Mouse (Mus musculus): ENCODE measurements at regions not wholly inside any gene's neighbourhood (a gene's known extent, or its start where the extent isn't known, plus 50 kb on each side); places are given as distances from the start of the nearest gene placed in this dataset.

DNA sequence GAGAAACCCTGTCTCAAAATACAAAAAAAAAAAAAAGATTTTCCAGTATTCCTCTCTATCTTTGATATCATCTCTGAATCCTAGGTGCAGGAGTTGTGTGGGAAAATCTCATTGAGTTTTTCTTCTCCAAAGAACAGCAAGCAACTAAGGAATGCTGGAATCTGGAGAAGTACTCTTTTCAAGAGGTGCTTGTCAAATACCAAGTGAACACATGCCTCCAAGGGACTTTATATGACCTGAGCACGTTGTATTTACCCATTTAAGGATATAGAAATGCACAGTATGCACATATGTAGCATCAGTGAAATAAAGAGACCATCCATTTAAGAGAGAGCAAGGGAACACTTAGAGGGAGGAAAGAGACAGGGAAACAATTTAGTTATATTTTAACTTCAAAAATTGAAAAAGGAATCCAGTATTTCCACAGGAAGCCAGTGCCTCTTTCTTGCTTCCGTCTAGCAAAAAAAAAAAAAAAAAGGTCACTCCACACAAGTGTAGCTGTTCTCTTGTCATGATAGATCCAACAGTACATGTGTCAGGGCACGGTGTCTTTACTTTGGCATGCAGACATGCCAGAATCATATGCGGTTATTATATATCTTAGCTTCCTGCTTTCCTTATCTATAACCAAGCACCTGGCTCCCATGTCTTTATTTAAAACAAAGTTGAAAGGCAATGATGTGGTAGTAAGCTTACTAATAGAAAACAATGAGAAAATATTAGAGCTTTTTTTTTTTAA lies 212.1 kb upstream of the Etaa1 start:
- no peak for DNase-seq (ENCODE audit: low spot score in 2 of 2)

DNA sequence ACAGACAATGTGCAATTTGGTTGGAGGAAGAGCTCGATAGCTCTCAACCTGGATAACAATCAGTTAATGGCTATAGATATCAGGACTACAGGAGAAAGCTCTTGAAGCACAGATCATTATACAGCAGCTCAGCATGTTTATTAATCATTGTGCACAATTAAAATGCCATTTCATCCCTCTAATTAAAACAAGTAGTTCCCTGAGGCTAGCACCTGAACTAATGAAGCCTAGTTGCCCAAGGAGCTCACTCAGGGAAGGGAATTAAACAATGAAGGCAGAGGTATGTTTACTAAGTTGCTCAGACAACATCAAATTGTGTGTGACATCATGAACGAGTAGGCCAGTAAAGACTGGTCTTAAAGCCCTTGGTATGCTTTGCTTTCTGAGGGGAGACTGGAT lies 210.3 kb upstream of the Etaa1 start:
- DNase-seq (ENCODE audit: low spot score in 2 of 2): no peak

DNA sequence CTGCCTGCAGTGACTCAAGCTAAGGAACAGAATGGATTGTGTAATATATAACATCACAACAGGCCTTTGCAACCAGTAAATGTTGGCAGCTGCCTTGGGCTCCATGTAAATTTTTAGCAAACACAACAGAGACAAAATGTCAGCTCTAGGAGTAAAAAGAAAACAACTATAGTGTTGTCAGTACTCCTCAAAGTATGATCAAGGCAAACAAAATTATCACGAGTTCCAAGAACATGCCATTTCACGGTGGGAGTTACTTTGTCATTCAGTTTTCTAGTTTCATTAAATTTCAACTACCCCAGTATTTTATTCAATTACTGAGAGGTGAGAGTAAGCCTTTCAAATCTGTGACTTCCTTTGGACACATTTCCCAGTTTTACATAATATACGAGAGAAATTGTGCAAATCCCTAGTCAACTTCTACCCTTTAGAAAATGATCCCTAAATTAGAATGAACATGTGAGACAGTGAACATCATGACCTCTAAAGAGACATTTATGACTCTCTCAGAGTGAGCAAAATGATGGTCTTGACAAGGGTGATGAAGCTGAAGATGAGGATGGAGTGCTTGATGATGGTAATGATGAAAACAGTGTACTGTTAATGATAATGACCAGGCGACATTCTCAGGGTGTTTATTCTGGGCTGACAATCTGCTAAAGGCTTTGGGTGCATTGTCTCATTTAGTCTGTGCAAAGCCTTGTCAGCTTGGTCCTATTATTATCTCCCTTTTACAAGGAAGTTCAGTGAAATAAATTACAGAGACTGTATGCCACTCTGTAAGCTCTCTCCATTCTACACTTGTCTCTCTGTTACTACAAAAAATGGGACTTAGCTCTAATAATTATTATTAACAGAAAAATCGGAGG lies 209.7 kb upstream of the Etaa1 start:
- DNase-seq (ENCODE audit: low spot score in 2 of 2): no peak

DNA sequence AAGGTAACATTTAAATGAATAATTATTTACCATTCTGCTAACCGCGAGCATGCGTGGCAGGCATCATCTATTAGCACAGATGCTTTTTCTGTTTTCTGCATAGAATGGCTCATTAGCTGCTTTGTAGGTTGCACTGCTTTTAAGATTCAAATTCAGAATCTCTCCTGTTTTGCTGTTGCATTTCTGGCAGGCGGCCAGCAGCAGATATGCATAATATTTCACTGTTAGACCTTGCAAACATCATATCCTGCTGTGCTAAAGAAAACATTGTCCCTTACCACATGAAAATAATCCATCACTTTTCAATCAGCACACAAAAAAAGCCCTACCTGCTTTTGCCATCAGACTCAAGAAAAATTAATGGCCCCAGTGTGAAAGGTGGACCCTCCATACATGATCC lies 202.8 kb upstream of the Etaa1 start:
- DNase-seq (ENCODE audit: low spot score in 2 of 2): no peak

GRCm38 (mm10) chr11:18151788-18152563 lies 198.3 kb upstream of the Etaa1 start:
- no peak for DNase-seq (ENCODE audit: low spot score in 2 of 2)

DNA sequence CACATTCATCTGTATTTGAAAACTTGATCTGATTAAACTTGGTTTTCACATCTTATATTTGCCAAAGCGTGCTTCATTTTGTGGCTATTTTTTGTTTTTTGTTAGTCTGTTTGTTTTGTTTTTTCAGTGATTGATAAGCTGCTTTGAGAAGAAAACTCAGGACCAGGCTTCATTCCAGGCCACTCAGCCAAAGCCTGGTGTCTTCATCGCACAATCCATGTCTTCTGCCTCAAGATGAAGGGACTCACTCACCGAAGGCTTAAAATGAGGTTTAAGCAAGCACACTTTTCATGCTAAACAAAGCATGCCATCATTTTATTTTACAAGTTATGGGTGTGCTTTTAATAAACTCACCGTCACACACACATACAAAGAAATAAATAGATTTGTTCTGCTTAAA lies 197.7 kb upstream of the Etaa1 start:
- no peak for DNase-seq (ENCODE audit: low spot score in 2 of 2)

DNA sequence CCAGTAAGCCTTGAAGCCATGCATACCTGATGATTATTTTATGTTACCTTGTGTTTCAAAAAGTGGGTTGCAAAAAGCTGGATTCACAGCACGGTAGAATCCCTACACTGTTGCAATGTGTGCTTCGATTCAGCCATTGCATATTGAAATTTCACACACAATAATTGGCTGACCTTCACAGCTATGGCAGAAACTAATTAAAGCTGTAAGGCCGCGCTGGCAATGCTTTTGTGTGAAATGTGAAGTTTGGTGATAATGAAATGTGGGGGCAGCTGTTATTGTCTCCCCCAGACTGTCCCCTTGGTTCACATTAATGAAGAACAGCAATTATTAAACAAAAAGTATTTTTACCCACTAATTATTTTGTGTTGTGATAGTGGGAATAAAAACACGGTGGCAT lies 173.8 kb upstream of the Etaa1 start:
- no peak for DNase-seq (ENCODE audit: low spot score in 2 of 2)

DNA sequence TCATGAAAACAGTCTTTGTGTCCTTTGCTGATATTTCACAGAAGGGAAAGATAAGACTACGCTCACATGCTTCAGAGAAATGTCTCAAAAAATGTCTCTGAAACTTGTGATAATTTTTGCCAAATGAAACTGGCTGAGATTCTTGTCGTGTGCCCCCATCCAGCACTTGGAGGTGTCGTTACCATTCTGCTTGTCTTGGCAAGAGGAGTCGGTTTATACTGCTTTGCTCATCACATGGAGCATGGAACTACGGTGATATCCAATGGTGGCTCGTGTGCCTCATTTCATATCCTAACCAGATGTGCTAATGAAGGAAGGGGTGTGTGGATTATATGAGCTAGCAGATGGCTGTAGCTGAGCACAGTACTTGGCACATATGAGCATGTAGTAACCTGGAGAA lies 169.4 kb upstream of the Etaa1 start:
- DNase-seq (ENCODE audit: low spot score in 2 of 2): no peak

DNA sequence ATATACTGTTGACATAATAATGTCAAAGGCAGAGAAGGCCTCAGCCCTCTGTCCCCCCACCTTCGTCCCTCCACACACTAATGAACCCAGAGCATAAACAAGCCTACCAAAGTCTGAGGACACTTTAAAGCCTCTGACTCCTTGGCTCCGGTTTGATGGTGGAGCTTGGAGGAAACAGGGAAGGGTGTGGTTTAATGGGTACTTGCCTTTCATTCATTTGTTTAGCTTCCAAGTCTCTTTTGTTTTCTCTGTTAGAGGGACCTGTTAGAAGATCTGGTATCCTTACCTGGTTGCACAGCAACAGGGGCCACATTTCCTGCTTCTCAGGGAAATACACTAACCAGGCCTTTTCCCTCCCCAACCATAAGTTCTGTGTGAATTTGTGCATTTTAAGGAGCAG lies 168.9 kb upstream of the Etaa1 start:
- no peak for DNase-seq (ENCODE audit: low spot score in 2 of 2)

DNA sequence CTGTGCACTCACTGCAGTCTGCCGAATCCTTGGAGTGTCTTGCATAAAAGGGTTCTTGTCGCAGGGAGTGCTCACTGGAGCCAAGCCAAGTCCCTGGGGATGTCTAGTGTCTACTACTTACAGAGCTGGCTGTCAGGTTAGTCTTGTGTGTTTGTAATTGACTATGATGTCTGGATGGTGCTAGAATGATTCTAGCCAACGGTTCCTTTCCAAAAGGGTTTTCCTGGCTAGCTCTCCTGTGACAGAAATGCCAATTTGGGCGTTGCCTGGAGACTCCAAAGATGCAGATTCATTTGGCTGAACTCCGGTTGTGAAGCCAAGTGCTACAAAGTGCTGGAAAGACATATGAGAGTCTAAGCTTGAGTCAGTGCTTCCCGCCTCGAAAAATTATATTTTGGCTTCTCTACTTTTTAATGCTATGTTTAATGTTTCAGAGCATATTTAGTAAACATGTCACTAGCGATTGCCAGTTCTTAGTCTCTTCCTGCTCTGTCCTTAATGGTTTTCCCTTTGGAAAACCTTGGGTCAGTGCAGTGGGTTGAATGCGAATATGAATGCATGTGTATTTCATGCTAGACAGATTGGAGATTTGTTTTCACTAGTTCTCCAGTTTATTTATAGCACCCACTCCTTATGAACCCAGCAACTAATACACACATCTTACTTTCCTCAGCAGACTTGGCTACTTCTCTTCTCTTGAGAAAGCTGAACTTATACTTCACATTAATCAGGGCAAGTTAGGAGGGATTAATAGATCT lies 162.2 kb upstream of the Etaa1 start:
- DNase-seq (ENCODE audit: low spot score in 2 of 2): no peak

GRCm38 (mm10) chr11:18102841-18103240 lies 149.2 kb upstream of the Etaa1 start:
- no peak for DNase-seq (ENCODE audit: low spot score in 2 of 2)

GRCm38 (mm10) chr11:18075840-18076435 lies 122.3 kb upstream of the Etaa1 start:
- DNase-seq (ENCODE audit: low spot score in 2 of 2): no peak

DNA sequence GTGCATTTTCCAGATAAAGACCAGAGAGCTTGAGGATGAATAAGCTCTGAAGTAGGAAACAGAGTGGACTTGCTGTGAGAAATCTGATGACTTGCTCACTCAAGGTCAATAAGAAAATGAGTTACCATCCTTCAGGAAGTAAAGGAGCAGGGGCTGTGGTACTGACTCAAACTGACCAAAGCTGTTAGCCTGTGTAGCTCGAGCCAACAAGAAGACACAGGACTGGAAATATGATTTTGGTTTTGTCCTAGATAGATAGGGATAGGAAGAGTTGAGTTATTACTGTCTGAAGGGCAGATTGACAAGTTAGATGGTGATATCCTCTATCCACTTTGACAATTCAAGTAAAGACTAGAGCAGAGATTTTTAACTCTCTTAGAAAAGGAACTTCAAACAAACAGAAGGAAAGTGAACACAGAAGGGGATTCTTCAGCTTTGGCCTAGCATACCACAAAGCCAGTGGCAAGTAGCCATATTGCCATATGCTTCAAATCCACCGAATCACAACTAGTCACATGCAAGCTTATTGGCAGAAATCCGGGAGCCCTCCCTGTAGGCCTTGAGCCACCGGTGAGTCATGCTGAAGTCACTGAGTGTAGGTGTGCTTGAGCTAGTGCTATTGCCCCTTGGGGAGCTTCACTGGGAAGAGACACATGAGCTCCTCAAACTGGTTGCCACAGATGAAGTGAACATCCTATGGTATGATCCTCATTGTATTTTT lies 117.1 kb upstream of the Etaa1 start:
- DNase-seq (ENCODE audit: low spot score in 2 of 2): no peak

DNA sequence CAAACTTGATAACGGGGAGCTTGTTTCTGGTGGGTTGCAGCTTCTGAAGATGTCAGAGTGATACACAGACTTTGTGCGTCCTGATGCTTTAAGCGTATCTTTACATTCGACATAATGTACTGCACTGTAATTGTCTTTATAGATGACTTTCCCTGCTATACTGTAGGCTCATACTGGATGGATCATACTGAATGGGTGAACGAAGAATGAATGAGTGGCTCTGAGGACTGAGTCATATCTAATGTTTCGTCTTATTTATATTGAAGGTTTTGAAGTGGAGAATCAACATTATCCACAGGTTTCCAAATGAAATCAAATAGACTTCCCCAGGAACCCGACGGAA lies 116.3 kb upstream of the Etaa1 start:
- DNase-seq (ENCODE audit: low spot score in 2 of 2): no peak

DNA sequence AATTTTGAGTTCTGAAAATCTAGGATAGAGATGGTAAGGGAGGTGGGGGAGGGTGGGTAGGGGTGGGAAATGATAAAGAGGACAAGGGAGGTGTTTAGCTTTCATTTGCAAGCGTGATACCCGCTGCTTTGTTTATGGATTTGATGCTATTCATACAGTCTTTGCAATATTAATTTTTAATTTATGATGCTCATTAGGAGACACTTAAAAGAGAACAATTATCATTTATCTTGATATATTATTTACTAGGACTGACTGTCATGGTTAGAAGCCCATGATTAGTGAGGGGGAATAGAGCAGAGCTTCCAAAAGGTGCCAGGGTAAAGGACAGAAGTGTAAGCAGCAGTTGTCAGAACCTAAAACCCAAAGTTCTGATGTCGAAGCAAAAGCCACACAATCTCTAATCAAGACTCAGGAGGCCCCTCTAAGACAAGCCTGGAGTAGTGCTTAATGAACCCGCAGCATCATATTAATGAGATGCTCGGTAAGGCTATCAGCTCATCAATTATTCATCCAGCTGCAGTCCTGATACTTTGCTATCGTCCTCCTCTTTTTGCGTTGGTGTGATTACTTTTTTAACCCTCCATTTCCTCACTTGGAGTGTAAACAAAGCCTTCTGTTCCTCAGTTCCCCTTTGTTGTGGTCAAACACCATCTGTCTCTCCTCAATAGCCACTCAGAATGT lies 115.8 kb upstream of the Etaa1 start:
- no peak for DNase-seq (ENCODE audit: low spot score in 2 of 2)

GRCm38 (mm10) chr11:18068085-18068484 lies 114.4 kb upstream of the Etaa1 start:
- DNase-seq (ENCODE audit: low spot score in 2 of 2): no peak

GRCm38 (mm10) chr11:18067676-18068075 lies 114.0 kb upstream of the Etaa1 start:
- DNase-seq (ENCODE audit: low spot score in 2 of 2): no peak

DNA sequence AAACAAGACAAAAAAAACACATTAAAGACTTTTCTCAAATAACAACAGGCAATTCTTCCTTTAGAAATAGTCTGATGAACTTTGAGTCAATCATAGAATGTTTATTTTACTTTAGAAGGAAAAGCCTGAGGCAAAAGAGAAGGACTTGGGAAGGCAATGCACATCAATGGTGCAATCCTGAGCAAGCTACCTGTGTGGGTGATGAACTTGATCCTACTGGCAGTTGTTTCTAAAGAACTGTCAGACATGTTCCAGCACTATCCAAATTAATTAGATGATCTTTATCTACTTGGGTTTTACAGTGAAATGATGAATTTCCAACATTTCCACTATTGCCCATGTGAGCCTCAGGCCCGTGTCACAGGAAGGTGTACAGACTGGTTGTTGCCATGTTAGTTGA lies 87.9 kb upstream of the Etaa1 start:
- DNase-seq (ENCODE audit: low spot score in 2 of 2): no peak

DNA sequence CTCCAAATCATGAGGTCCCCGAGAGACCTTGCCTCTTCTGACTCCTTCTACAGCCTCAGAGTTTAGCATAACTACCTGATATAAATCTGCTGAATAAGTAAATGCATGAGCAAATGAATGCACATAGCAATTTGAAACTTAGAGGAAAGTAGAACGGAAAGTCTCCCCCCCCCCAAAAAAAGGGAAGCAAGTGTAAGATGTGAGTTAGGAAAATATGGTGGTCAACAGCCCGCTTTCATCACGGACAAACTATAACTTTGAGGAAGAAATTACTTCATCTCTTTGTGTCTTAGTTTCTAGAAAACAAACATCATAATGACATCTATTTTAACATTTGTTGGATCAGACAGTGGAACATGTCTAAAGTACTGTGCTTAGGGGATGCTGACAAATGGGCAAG lies 77.4 kb upstream of the Etaa1 start:
- DNase-seq (ENCODE audit: low spot score in 2 of 2): no peak

DNA sequence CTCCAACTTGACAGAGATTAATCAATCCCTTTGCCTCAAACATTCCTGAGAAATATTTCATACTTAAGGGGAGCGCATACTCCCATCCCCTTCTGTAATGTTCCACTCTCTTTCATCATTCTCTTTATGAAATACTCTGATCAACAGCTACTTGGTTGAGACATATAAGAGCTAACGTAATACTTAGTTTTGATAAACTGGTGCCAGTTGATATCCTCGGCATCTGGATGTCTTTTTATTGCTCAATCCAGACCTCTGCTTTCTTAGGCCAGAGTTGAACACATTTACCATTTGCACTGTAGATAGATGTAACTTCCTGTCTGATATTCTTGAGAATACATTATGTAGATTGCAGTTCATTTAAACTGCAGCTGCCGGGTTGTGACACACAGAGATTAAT lies 68.4 kb upstream of the Etaa1 start:
- DNase-seq (ENCODE audit: low spot score in 2 of 2): no peak
